Mouse (Mus musculus): ENCODE data around the gene Chsy1.

- TF ChIP-seq CTCF (IDR thresholded peaks at IDR 0.05; ENCODE audit: low read depth) (no peak), EP300 (IDR thresholded peaks at IDR 0.05; ENCODE audit: low read depth) (no peak)
These were observed 26.3 kb downstream of the Chsy1 start for GRCm38 (mm10) chr7:66135644-66136043.

All from liver, embryonic 14.5 days (tissue).